Mouse (Mus musculus) liver, adult 2 months (tissue): ENCODE results near the gene Tfap2b.

Source experiments
- CTCF ChIP-seq: fragments of 200-500 bp; IDR thresholded peaks from 2 replicates; pipeline ENCODE4 v1.5.1; 2011; ENCODE audit warnings: low read depth, low read length, control low read depth
- POLR2A ChIP-seq: fragments of 200-500 bp; IDR thresholded peaks from 2 replicates; pipeline ENCODE4 v1.6.1; 2011; ENCODE audit warnings: low read length, control low read depth; ENCODE audit not compliant: insufficient read depth; ENCODE audit errors: extremely low read depth

- TF ChIP-seq POLR2A (no peak), CTCF (no peak)
Measured at GRCm38 (mm10) chr1:19207611-19208010, 1.1 kb upstream of the Tfap2b start.
